Comparison of ENCODE assay signal across 30 mouse cellular contexts in genomic region chr5:101656107-101656506, GRCm38 (mm10). TPM values are rescaled to one million over a fixed set of nuclear protein-coding genes. Genes with fewer than 3 reads are reported as not detected.
A peak's percentile ranks its signal among the peaks of the same experiment; 100 is the strongest.
DNase-seq lines count a peak whose midpoint lies in the region; ATAC-seq and TF ChIP-seq lines count a peak whose summit lies in the region.
"Had no signal": no experiment of that assay in that cellular context is flagged by ENCODE, and none has a peak within 500 bp of the region (broad histone marks: within the 10 kb centered on the region; RNA-seq: fewer than 3 reads in every experiment).

No protein-coding gene starts in this region.

- 4% methylated on average over 3 of the region's 3 CpGs for WGBS in hindbrain, embryonic 10.5 days
- 3% methylated on average over 3 of the region's 3 CpGs for WGBS in hindbrain, embryonic 14.5 days
- 14% methylated on average over 3 of the region's 3 CpGs for WGBS in kidney, postnatal 0 days
- 8% methylated on average over 3 of the region's 3 CpGs for WGBS in neural tube, embryonic 15.5 days
- 22% methylated on average over 3 of the region's 3 CpGs for WGBS in lung, adult 2 months

- no peak for TF ChIP-seq CTCF in kidney, postnatal 0 days (IDR thresholded peaks at IDR 0.05; ENCODE audit: low read depth)
- no peak for TF ChIP-seq CTCF in lung, adult 2 months (IDR thresholded peaks at IDR 0.05; ENCODE audit: insufficient read depth, low read length)

- no peaks in the 10 kb centered on the region; the same call in 1 of the 2 replicates for H3K36me3 ChIP-seq in hindbrain, embryonic 10.5 days
- no peaks in the 10 kb centered on the region for H3K36me3 ChIP-seq in hindbrain, embryonic 14.5 days (replicated peaks; ENCODE audit: control insufficient read depth, insufficient read depth)
- no peaks in the 10 kb centered on the region for H3K36me3 ChIP-seq in kidney, postnatal 0 days (ENCODE audit: insufficient read depth, low read length)
- no peaks in the 10 kb centered on the region for H3K36me3 ChIP-seq in neural tube, embryonic 15.5 days
- H3K36me3 ChIP-seq: embryonic facial prominence, embryonic 10.5 days; embryonic facial prominence, embryonic 15.5 days; forebrain, embryonic 12.5 days; heart, embryonic 12.5 days; limb, embryonic 12.5 days; liver, embryonic 15.5 days; lung, embryonic 15.5 days; midbrain, embryonic 12.5 days; neural tube, embryonic 12.5 days; stomach, embryonic 15.5 days had no signal

- peaks cover 99% of the 10 kb centered on the region for H3K27me3 ChIP-seq in hindbrain, embryonic 10.5 days (ENCODE audit: insufficient read depth, poor library complexity, severe bottlenecking)
- H3K27me3 ChIP-seq in hindbrain, embryonic 14.5 days (ENCODE audit: control insufficient read depth, insufficient read depth, low read length) = peaks cover 92% of the 10 kb centered on the region
- peaks cover 55% of the 10 kb centered on the region for H3K27me3 ChIP-seq in kidney, postnatal 0 days (ENCODE audit: insufficient read depth, low read length)
- H3K27me3 ChIP-seq in neural tube, embryonic 15.5 days (replicated peaks) = peaks cover 87% of the 10 kb centered on the region

- H3K27ac ChIP-seq in hindbrain, embryonic 10.5 days = peak overlapping the region; percentile 19; the same call in 1 of the 2 replicates
- H3K27ac ChIP-seq in hindbrain, embryonic 14.5 days = no peak overlapping the region
- no peak overlapping the region for H3K27ac ChIP-seq in kidney, postnatal 0 days
- H3K27ac ChIP-seq in neural tube, embryonic 15.5 days (replicated peaks) = no peak overlapping the region
- H3K27ac ChIP-seq: embryonic facial prominence, embryonic 10.5 days; embryonic facial prominence, embryonic 15.5 days; forebrain, embryonic 12.5 days; heart, adult 2 months; limb, embryonic 12.5 days; liver, embryonic 15.5 days; lung, embryonic 15.5 days; midbrain, embryonic 12.5 days; neural tube, embryonic 12.5 days; stomach, embryonic 15.5 days had no signal

- peak overlapping the region; percentile 3; the same call in 1 of the 2 replicates for H3K4me3 ChIP-seq in hindbrain, embryonic 10.5 days
- H3K4me3 ChIP-seq in hindbrain, embryonic 14.5 days (replicated peaks; ENCODE audit: low read length) = no peak overlapping the region
- no peak overlapping the region for H3K4me3 ChIP-seq in kidney, postnatal 0 days (replicated peaks; ENCODE audit: low read depth, low read length)
- no peak overlapping the region for H3K4me3 ChIP-seq in neural tube, embryonic 15.5 days (replicated peaks)
- no peak overlapping the region for H3K4me3 ChIP-seq in lung, adult 2 months (replicated peaks; ENCODE audit: extremely low read depth, low read depth, low read length)
- H3K4me3 ChIP-seq: embryonic facial prominence, embryonic 10.5 days; embryonic facial prominence, embryonic 15.5 days; forebrain, embryonic 12.5 days; heart, adult 2 months; heart, embryonic 12.5 days; limb, embryonic 12.5 days; liver, embryonic 15.5 days; lung, embryonic 15.5 days; midbrain, embryonic 12.5 days; neural tube, embryonic 12.5 days; stomach, embryonic 15.5 days had no signal

- no peak overlapping the region for H3K9ac ChIP-seq in hindbrain, embryonic 14.5 days
- H3K9ac ChIP-seq in kidney, postnatal 0 days (ENCODE audit: low read depth, low read length) = no peak overlapping the region
- no peak overlapping the region for H3K9ac ChIP-seq in neural tube, embryonic 15.5 days (replicated peaks)
- H3K9ac ChIP-seq: embryonic facial prominence, embryonic 15.5 days; forebrain, embryonic 12.5 days; forebrain, postnatal 0 days; heart, embryonic 12.5 days; limb, embryonic 12.5 days; liver, embryonic 15.5 days; lung, embryonic 15.5 days; midbrain, embryonic 12.5 days; neural tube, embryonic 12.5 days; stomach, embryonic 15.5 days had no signal

- DNase-seq in hindbrain, embryonic 10.5 days (ENCODE audit: low spot score) = peak; percentile 35
- no peak for DNase-seq in hindbrain, embryonic 14.5 days (ENCODE audit: low spot score)
- peak; percentile 58 for DNase-seq in kidney, postnatal 0 days (ENCODE audit: low spot score)
- no peak for DNase-seq in kidney, adult 18-20 months
- DNase-seq in neural tube, embryonic 10.5 days (ENCODE audit: extremely low spot score, low spot score) = peak; percentile 39
- DNase-seq in testis, postnatal 10 days (ENCODE audit: low spot score) = no peak
- no peak for DNase-seq in lung, adult 2 months
- DNase-seq: adrenal gland, postnatal 10 days; cerebellum, adult 11 months; cerebellum, adult 9-10 months; cerebellum, postnatal 36 days; forebrain, postnatal 0 days; heart, adult 2 months; kidney, adult 8-10 months; right cerebral cortex, postnatal 25 days; thymus, postnatal 14 days had no signal

- no peak for TF ChIP-seq POLR2A in lung, adult 2 months (IDR thresholded peaks at IDR 0.05; ENCODE audit: borderline replicate concordance, extremely low read depth, low read depth, low read length)

- ATAC-seq in hindbrain, embryonic 14.5 days (ENCODE audit: low FRiP score) = no peak
- 0 out of 2 replicates have a peak, but pooled peaks have one; percentile 25 for ATAC-seq in kidney, postnatal 0 days (replicated peaks; ENCODE audit: low FRiP score, low read depth)
- no peak for ATAC-seq in neural tube, embryonic 15.5 days (ENCODE audit: low FRiP score)
- ATAC-seq: forebrain, postnatal 0 days; Patski had no signal

- H3K4me2 ChIP-seq in hindbrain, embryonic 14.5 days (replicated peaks) = no peak overlapping the region
- no peak overlapping the region for H3K4me2 ChIP-seq in kidney, postnatal 0 days (ENCODE audit: low read length)
- H3K4me2 ChIP-seq in neural tube, embryonic 15.5 days = no peak overlapping the region
- H3K4me2 ChIP-seq: embryonic facial prominence, embryonic 15.5 days; forebrain, embryonic 12.5 days; heart, embryonic 12.5 days; limb, embryonic 12.5 days; liver, embryonic 15.5 days; lung, embryonic 15.5 days; midbrain, embryonic 12.5 days; neural tube, embryonic 12.5 days; stomach, embryonic 15.5 days had no signal

- H3K4me1 ChIP-seq in hindbrain, embryonic 10.5 days (replicated peaks) = peaks cover 22% of the 10 kb centered on the region
- H3K4me1 ChIP-seq in hindbrain, embryonic 14.5 days (replicated peaks; ENCODE audit: control insufficient read depth, insufficient read depth, low read length) = no peaks in the 10 kb centered on the region
- H3K4me1 ChIP-seq in kidney, postnatal 0 days (replicated peaks; ENCODE audit: insufficient read depth, low read length) = no peaks in the 10 kb centered on the region
- peaks cover 5% of the 10 kb centered on the region for H3K4me1 ChIP-seq in neural tube, embryonic 15.5 days
- no peaks in the 10 kb centered on the region for H3K4me1 ChIP-seq in lung, adult 2 months (ENCODE audit: control insufficient read depth, insufficient read depth, low read length)
- H3K4me1 ChIP-seq: liver, embryonic 15.5 days; neural tube, embryonic 12.5 days had no signal

- H3K9me3 ChIP-seq in hindbrain, embryonic 10.5 days = 0 out of 2 replicates have a peak, but pooled peaks cover 5% of the 10 kb centered on the region
- H3K9me3 ChIP-seq in hindbrain, embryonic 14.5 days (ENCODE audit: control insufficient read depth, low read length) = peaks cover 7% of the 10 kb centered on the region; the same call in 1 of the 2 replicates
- H3K9me3 ChIP-seq in kidney, postnatal 0 days (replicated peaks; ENCODE audit: low read length) = no peaks in the 10 kb centered on the region
- 0 out of 2 replicates have a peak, but pooled peaks cover under 1% of the 10 kb centered on the region for H3K9me3 ChIP-seq in neural tube, embryonic 15.5 days (replicated peaks)
- H3K9me3 ChIP-seq: embryonic facial prominence, embryonic 10.5 days; embryonic facial prominence, embryonic 15.5 days; forebrain, embryonic 12.5 days; limb, embryonic 12.5 days; liver, embryonic 15.5 days; lung, embryonic 15.5 days; midbrain, embryonic 12.5 days; stomach, embryonic 15.5 days had no signal

RNA-seq across cellular contexts. Expression of gene Nkx6-1, which starts 8.7 kb away (rescaled TPM):
- 8.1 and 9.8 TPM in 2 replicates for polyA plus RNA-seq in hindbrain, embryonic 10.5 days (2016; fragmentation: Nextera tagmentation; extraction: Ambion mirVana)
- polyA plus RNA-seq in hindbrain, embryonic 14.5 days (2014; fragmentation: Nextera tagmentation; extraction: Ambion mirVana) = 8.0 and 8.9 TPM in 2 replicates
- 0.51 and 0.52 TPM in 2 replicates for polyA plus RNA-seq in kidney, postnatal 0 days (2015; fragmentation: Nextera tagmentation; extraction: Ambion mirVana)
- 5.3 and 6.7 TPM in 2 replicates for polyA plus RNA-seq in neural tube, embryonic 15.5 days (2015; fragmentation: Nextera tagmentation; extraction: Ambion mirVana)
- polyA plus RNA-seq in lung, adult 2 months (2012; rRNA removed) = 0.15 and 0.77 TPM in 2 replicates
- polyA plus RNA-seq: embryonic facial prominence, embryonic 15.5 days; heart, postnatal 0 days; limb, embryonic 12.5 days; liver, adult 2 months; liver, embryonic 15.5 days; Patski had no signal

Comparison
In these comparisons a context has a peak if more than half of its experiments do, and no peak if none do; other contexts are left out.
1. DNase-seq: peak in hindbrain, embryonic 10.5 days (single experiment), kidney, postnatal 0 days (single experiment) and neural tube, embryonic 10.5 days (single experiment); none in hindbrain, embryonic 14.5 days (single experiment), kidney, adult 18-20 months (single experiment), testis, postnatal 10 days (single experiment) and lung, adult 2 months (single experiment).